Mouse (Mus musculus) cerebellum, adult 2 months (tissue): ENCODE measurements around the gene Lamtor1.

Source experiments
- CTCF ChIP-seq: fragments of 200-500 bp; IDR thresholded peaks from 2 replicates; pipeline ENCODE4 v1.5.1; 2011; ENCODE audit warnings: low read depth, mild to moderate bottlenecking, control low read depth, low read length, moderate library complexity, borderline replicate concordance; ENCODE audit not compliant: insufficient read depth
- POLR2A ChIP-seq: fragments of 200-500 bp; IDR thresholded peaks from 2 replicates; pipeline ENCODE4 v1.6.1; 2011; ENCODE audit warnings: low read length, control low read depth, borderline replicate concordance; ENCODE audit not compliant: insufficient read depth

DNA sequence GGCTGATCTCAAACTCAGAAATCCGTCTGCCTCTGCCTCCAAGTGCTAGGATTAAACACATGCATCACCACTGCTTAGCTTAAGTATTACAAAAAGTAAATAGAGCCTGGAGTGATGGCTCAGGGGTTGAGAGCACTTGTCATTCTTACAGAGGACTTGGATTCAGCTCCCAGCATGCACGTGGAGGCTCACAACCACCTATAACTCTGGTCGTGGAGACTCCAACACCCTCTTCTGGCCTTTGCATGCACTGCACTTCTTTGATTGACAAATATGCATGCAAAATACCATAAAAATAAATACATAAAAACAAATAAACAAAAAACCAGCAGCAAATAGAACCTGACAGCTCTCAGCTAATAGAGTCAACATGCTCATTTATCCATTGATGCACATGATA is 43.4 kb upstream of the Lamtor1 start:
- TF ChIP-seq POLR2A (no peak), CTCF (no peak)
